Mouse (Mus musculus): Measurements from ENCODE around the gene Pde1b.
A peak's percentile ranks its signal among the peaks of the same experiment; 100 is the strongest.

The Pde1b gene

DNA sequence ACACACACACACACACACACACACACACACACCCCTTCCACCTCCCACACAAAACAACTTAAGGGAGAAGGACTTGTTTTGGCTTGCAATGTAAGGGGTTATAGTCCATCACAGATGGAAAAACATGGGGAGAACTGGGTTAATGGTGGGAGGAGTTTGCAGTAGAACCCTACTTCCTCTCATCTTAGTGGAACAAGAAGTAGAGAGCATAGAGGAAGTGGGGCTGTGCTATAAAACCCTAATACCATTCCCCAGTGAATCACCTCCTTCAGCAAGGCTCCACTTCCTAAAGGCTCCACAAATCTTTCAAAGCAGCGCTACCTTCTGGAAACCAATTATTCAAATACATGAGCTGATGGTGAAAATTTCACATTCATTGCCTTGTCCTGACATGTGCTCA is 46.6 kb downstream of the Pde1b start:
- DNase-seq (ENCODE audit: inconsistent ontology term): no peak

DNA sequence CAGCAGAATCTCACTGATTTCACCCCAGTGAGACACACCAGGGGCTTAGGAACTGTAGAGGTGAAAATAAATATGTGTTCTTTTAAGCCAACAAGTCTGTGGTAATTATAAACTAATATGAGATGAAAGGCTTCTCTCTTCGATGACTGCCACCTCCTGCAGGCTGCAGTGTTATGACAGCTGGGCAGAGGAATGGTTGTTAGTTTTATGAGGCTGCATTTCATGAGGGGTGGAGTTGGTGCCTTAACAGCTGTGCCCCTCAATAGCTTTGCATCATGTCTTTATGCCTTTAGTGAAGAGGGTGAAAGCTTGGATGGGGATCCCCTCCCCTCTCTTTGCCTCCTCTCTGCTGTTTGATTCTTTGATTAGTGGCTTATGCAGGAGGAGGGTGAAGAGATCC is 48.2 kb downstream of the Pde1b start:
- DNase-seq (ENCODE audit: inconsistent ontology term): no peak

DNA sequence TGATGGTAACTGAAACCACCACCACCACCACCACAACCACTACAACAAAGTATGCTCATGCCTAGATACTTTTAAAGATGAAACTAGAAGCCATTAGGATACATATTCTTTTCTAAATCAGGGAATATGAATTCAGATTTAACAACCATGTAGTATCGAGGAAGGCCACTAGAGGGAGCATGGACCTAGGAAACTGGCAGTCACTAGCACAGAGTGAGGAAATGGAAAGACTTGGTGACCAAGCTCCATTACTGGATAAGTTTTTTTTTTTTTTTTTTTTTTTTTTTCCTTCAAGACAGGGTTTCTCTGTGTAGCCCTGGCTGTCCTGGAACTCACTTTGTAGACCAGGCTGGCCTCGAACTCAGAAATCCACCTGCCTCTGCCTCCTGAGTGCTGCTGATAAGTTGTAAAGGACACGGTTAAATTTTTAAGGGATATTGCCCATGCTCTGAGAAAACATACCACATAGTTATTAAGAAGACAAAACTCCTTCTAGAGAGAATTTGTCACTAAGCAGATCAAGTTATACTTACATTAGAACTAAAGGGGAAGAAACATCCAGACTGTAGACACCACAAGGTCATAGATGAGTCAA is 49.4 kb downstream of the Pde1b start:
- peak; percentile 23 for DNase-seq (ENCODE audit: inconsistent ontology term)

DNA sequence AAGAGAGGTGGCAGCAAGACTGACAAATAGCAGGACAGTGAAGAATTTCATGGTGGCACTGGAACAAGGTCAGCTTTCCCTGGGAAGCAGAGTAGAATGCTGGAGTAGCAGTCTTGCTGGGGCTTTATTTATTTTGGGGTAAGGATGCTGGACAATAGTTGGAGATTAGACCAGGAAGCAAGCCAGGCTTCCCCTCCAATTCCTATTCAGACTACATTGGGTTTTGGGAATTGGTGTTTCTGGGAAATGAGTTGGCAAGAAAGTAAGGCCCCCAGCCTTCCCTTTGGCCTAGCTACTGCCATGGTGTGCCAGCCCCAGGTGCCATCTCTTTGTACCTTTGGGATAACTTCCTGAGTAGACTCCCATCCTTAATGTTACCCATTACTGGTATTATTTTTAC is 62.1 kb downstream of the Pde1b start, which contains the start of gene Glycam1:
TSS of gene Glycam1 (minus strand) at position 101 of the 400 bp plus-strand sequence.
- no peak for DNase-seq (ENCODE audit: inconsistent ontology term)
